Mouse (Mus musculus) thymus, postnatal 25 days (tissue): ENCODE data around the gene Appl2.

Experiments used
- DNase-seq: peaks from one replicate; pipeline ENCODE4 v3.0.0; 2022

Gene Appl2

DNA sequence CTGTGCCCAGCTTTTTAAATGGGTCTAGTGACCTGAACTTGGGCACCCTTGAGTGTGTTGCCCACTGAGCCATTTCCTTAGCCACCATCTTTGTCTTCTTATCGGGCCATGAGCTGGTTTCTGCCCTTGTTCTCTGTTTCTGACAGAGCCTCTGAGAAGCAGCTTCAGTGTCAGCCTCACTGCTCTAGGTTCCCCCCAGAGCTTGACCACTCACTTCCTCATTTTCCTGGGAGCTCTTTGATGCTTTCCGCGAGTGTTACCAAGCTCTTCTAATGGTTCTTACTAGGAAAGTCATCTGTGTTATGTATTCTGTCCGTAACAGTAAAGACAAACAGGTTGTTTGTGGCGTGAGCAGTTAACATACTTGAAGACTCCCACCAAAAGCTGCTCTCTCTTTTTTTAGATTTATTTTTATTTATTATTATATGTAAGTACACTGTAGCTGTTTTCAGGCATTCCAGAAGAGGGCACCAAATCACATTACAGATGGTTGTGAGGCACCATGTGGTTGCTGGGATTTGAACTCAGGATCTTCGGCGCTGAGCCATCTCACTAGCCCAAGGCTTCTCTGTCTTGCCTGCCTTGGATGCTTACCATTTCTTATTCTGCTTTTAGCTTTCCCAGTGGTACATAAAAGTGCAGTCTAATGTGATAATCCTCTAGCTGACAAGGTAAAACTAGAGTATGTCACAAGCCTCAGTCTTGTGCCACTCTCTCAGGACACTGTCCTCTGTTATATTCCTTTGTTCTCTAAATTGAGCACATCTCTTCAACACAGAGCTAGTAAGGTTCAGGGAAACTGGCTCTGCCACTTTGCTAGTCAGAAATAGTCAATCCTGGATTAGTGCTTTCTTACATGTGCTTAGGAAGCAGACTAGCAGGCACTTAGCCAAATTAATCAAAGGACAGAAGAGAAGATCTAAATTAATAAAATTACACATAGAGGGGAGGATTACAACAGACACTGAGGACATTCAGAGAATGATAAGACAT, 82.8 kb downstream of the Appl2 start:
- DNase-seq: no peak

DNA sequence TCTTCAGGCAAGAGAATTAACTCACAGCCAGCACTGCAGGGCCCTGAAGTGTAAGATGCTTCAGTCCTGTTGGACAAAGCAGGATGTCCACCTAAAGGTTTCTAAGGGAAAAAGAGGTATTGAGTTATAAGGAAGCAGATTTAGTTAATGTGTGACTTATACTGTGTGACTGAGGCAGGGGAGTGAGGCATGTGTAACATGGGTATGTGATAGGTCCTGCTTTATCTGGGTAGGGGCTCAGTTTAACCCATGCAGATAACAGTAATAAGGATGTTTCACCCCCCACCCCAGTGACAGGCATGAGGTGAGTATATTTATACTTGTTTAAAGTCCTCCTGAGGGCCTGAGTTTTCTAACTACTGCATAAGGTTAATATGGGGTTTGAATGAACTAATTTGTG, 85.5 kb downstream of the Appl2 start:
- no peak for DNase-seq
